In the genomic region with DNA sequence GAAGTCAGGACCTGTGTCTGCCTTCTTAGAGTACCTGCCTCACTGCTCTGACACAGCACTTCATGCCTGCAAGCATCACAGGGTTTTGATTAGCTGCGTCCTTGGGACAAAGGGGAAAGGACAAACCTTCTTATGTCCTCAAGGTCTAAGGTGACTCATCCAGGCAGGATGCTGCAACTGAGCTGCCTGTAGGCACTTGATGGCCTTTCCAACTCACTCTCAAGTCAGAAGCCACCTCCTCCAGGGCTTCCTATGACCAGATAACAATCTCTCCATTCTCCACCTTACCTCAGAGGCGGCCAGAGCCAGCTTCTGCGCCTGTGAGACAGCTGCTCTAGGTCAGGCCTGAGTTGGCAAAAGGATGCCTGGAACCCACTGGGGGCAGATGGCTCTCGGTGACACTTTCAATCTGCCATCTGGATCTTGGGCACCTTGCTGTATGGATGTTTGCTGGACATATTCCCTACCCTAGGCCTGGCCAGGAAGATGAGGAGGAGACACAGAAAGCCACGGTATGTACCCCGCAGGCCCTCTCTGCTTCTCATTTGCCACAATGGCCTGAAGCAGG, we compare ENCODE assay signal across 15 mouse cellular contexts. TPM values are rescaled to one million over a fixed set of nuclear protein-coding genes. Genes with fewer than 3 reads are reported as not detected.
A peak's percentile ranks its signal among the peaks of the same experiment; 100 is the strongest.
DNase-seq lines count a peak whose midpoint lies in the region; ATAC-seq lines count a peak whose summit lies in the region.
"Had no signal": no experiment of that assay in that cellular context is flagged by ENCODE, and none has a peak within 500 bp of the region (broad histone marks: within the 10 kb centered on the region; RNA-seq: fewer than 3 reads in every experiment).

No protein-coding gene starts in this region.

- no peak overlapping the region for H3K4me3 ChIP-seq in heart, embryonic 15.5 days
- H3K4me3 ChIP-seq in neural tube, embryonic 13.5 days, result no peak overlapping the region
- H3K4me3 ChIP-seq in neural tube, embryonic 15.5 days (replicated peaks), result no peak overlapping the region
- H3K4me3 ChIP-seq: midbrain, embryonic 13.5 days had no signal

- peaks cover 23% of the 10 kb centered on the region for H3K4me1 ChIP-seq in heart, embryonic 15.5 days (replicated peaks)
- peaks cover 32% of the 10 kb centered on the region for H3K4me1 ChIP-seq in neural tube, embryonic 13.5 days (replicated peaks)
- H3K4me1 ChIP-seq in neural tube, embryonic 15.5 days, result peaks cover 31% of the 10 kb centered on the region

- no peaks in the 10 kb centered on the region for H3K9me3 ChIP-seq in heart, embryonic 15.5 days (replicated peaks)
- no peaks in the 10 kb centered on the region for H3K9me3 ChIP-seq in neural tube, embryonic 13.5 days
- H3K9me3 ChIP-seq in neural tube, embryonic 15.5 days (replicated peaks), result no peaks in the 10 kb centered on the region
- H3K9me3 ChIP-seq: G1E; midbrain, embryonic 13.5 days had no signal

- H3K9ac ChIP-seq in heart, embryonic 15.5 days, result peak overlapping the region; percentile 28; the same call in 1 of the 2 replicates
- H3K9ac ChIP-seq in neural tube, embryonic 13.5 days, result peak overlapping the region; percentile 47
- no peak overlapping the region for H3K9ac ChIP-seq in neural tube, embryonic 15.5 days (replicated peaks)
- H3K9ac ChIP-seq: lung, embryonic 14.5 days; midbrain, embryonic 13.5 days had no signal

- no peak overlapping the region for H3K4me2 ChIP-seq in heart, embryonic 15.5 days
- H3K4me2 ChIP-seq in neural tube, embryonic 13.5 days, result no peak overlapping the region
- no peak overlapping the region for H3K4me2 ChIP-seq in neural tube, embryonic 15.5 days
- H3K4me2 ChIP-seq: lung, embryonic 14.5 days; midbrain, embryonic 13.5 days had no signal

- H3K27ac ChIP-seq in heart, embryonic 15.5 days, result no peak overlapping the region
- no peak overlapping the region for H3K27ac ChIP-seq in neural tube, embryonic 13.5 days (replicated peaks)
- no peak overlapping the region for H3K27ac ChIP-seq in neural tube, embryonic 15.5 days (replicated peaks)
- H3K27ac ChIP-seq: midbrain, embryonic 13.5 days had no signal

- intact Hi-C loops in heart, postnatal 14 days (cut with DNase I), result no loop called here

- H3K27me3 ChIP-seq in heart, embryonic 15.5 days, result no peaks in the 10 kb centered on the region
- no peaks in the 10 kb centered on the region for H3K27me3 ChIP-seq in neural tube, embryonic 13.5 days
- no peaks in the 10 kb centered on the region for H3K27me3 ChIP-seq in neural tube, embryonic 15.5 days (replicated peaks)
- H3K27me3 ChIP-seq: midbrain, embryonic 13.5 days had no signal

- no peak for ATAC-seq in heart, embryonic 15.5 days (replicated peaks; ENCODE audit: insufficient number of reproducible peaks, insufficient read depth, low FRiP score, low read depth)
- ATAC-seq in neural tube, embryonic 13.5 days (ENCODE audit: low read depth), result no peak
- ATAC-seq in neural tube, embryonic 15.5 days (ENCODE audit: low FRiP score), result no peak
- no peak for ATAC-seq in monocyte, adult 5-6 weeks (replicated peaks; ENCODE audit: insufficient number of reproducible peaks, low FRiP score, low TSS enrichment, poor library complexity, severe bottlenecking)
- ATAC-seq: midbrain, embryonic 13.5 days had no signal

- peak; percentile 69 to 87 for DNase-seq in adrenal gland, adult (ENCODE audit: inconsistent age in 2 of 2, low spot score in 1 of 2)
- DNase-seq in adrenal gland, postnatal 10 days, result no peak
- no peak for DNase-seq in heart, postnatal 14 days
- no peak for DNase-seq in frontal cortex, postnatal 36 days (ENCODE audit: low spot score in 2 of 2)
- DNase-seq: embryo, embryonic 11 days; heart, postnatal 10 days; kidney, postnatal 10 days; lung, embryonic 14.5 days; thymus, postnatal 14 days had no signal

- WGBS in heart, embryonic 15.5 days, result 79% methylated on average over 6 of the region's 6 CpGs
- 66% methylated on average over 6 of the region's 6 CpGs for WGBS in neural tube, embryonic 13.5 days
- 78% methylated on average over 6 of the region's 6 CpGs for WGBS in neural tube, embryonic 15.5 days

- no peaks in the 10 kb centered on the region for H3K36me3 ChIP-seq in heart, embryonic 15.5 days
- no peaks in the 10 kb centered on the region for H3K36me3 ChIP-seq in neural tube, embryonic 13.5 days
- H3K36me3 ChIP-seq in neural tube, embryonic 15.5 days, result no peaks in the 10 kb centered on the region
- H3K36me3 ChIP-seq: G1E; midbrain, embryonic 13.5 days had no signal

RNA-seq across cellular contexts. Expression of gene Bag5, which starts 14.6 kb away (rescaled TPM):
- 10 to 100 TPM; 32.1 to 35.4 TPM for total RNA-seq in adrenal gland, postnatal 10 days (2021)
- polyA plus RNA-seq in heart, embryonic 15.5 days (2015; fragmentation: Nextera tagmentation; extraction: Ambion mirVana), result 36.2 and 39.9 TPM in 2 replicates
- total RNA-seq in heart, postnatal 14 days (2021), result 10 to 100 TPM; 22.6 to 22.7 TPM
- polyA plus RNA-seq in neural tube, embryonic 13.5 days (2015; fragmentation: Nextera tagmentation; extraction: Ambion mirVana), result 57.6 and 66.2 TPM in 2 replicates
- polyA plus RNA-seq in neural tube, embryonic 15.5 days (2015; fragmentation: Nextera tagmentation; extraction: Ambion mirVana), result 61.5 and 65.2 TPM in 2 replicates
- total RNA-seq in monocyte, adult 5-6 weeks (2017), result 37.2 to 42.3 TPM (median 41.6 TPM) in 3 replicates

RNA-seq across cellular contexts. Expression of gene Apopt1, which starts 14.6 kb away (rescaled TPM):
- total RNA-seq in adrenal gland, postnatal 10 days (2021), result 10 to 100 TPM; 69.0 to 72.8 TPM
- polyA plus RNA-seq in heart, embryonic 15.5 days (2015; fragmentation: Nextera tagmentation; extraction: Ambion mirVana), result 41.3 and 41.5 TPM in 2 replicates
- total RNA-seq in heart, postnatal 14 days (2021), result 10 to 100 TPM; 36.9 to 37.0 TPM
- 52.0 and 59.1 TPM in 2 replicates for polyA plus RNA-seq in neural tube, embryonic 13.5 days (2015; fragmentation: Nextera tagmentation; extraction: Ambion mirVana)
- polyA plus RNA-seq in neural tube, embryonic 15.5 days (2015; fragmentation: Nextera tagmentation; extraction: Ambion mirVana), result 58.5 and 58.8 TPM in 2 replicates
- 27.2 to 45.4 TPM (median 29.7 TPM) in 3 replicates for total RNA-seq in monocyte, adult 5-6 weeks (2017)

RNA-seq across cellular contexts. Expression of gene Trmt61a, which starts 20.5 kb away (rescaled TPM):
- 10 to 100 TPM in 1 of 2 experiments, 1 to 10 TPM in 1; 9.5 to 11.3 TPM for total RNA-seq in adrenal gland, postnatal 10 days (2021)
- 6.1 and 9.0 TPM in 2 replicates for polyA plus RNA-seq in heart, embryonic 15.5 days (2015; fragmentation: Nextera tagmentation; extraction: Ambion mirVana)
- total RNA-seq in heart, postnatal 14 days (2021), result 1 to 10 TPM; 3.3 to 4.7 TPM
- 7.2 and 8.5 TPM in 2 replicates for polyA plus RNA-seq in neural tube, embryonic 13.5 days (2015; fragmentation: Nextera tagmentation; extraction: Ambion mirVana)
- polyA plus RNA-seq in neural tube, embryonic 15.5 days (2015; fragmentation: Nextera tagmentation; extraction: Ambion mirVana), result 9.6 and 10.8 TPM in 2 replicates
- total RNA-seq in monocyte, adult 5-6 weeks (2017), result 2.2 to 2.7 TPM (median 2.5 TPM) in 3 replicates

RNA-seq across cellular contexts. Expression of gene Ckb, which starts 26.3 kb away (rescaled TPM):
- 10 to 100 TPM; 46.2 to 53.1 TPM for total RNA-seq in adrenal gland, postnatal 10 days (2021)
- 315 and 319 TPM in 2 replicates for polyA plus RNA-seq in heart, embryonic 15.5 days (2015; fragmentation: Nextera tagmentation; extraction: Ambion mirVana)
- 100 to 1,000 TPM in 1 of 2 experiments, 10 to 100 TPM in 1; 98.4 to 117 TPM for total RNA-seq in heart, postnatal 14 days (2021)
- 1,774 and 1,823 TPM in 2 replicates for polyA plus RNA-seq in neural tube, embryonic 13.5 days (2015; fragmentation: Nextera tagmentation; extraction: Ambion mirVana)
- 1,500 and 1,731 TPM in 2 replicates for polyA plus RNA-seq in neural tube, embryonic 15.5 days (2015; fragmentation: Nextera tagmentation; extraction: Ambion mirVana)
- total RNA-seq in monocyte, adult 5-6 weeks (2017), result 21.5 to 39.0 TPM (median 37.5 TPM) in 3 replicates
- polyA plus RNA-seq: G1E had no signal

Comparison
In these comparisons a context has a peak if more than half of its experiments do, and no peak if none do; other contexts are left out.
1. DNase-seq: peak in adrenal gland, adult (2 of 2); none in adrenal gland, postnatal 10 days (single experiment), heart, postnatal 14 days (0 of 2) and frontal cortex, postnatal 36 days (0 of 2).